Mouse (Mus musculus) embryonic fibroblast, embryonic 13.5 days (primary cell): ENCODE measurements around the gene Jpt2.

Source experiments
- CTCF ChIP-seq: IDR thresholded peaks from 2 replicates; pipeline ENCODE4 v1.5.1; 2011; ENCODE audit warnings: mild to moderate bottlenecking, control low read depth, low read length, moderate library complexity, borderline replicate concordance; ENCODE audit not compliant: insufficient read depth
- POLR2A ChIP-seq: IDR thresholded peaks from 2 replicates; pipeline ENCODE4 v1.6.1; 2011; ENCODE audit warnings: low read depth, mild to moderate bottlenecking, control low read depth, low read length, moderate library complexity

- no peak for TF ChIP-seq POLR2A
- no peak for TF ChIP-seq CTCF
These were observed 63.6 kb downstream of the Jpt2 start for GRCm38 (mm10) chr17:24896993-24897269.
